Mouse (Mus musculus) heart, postnatal 0 days (tissue): ENCODE measurements around the gene Stx8.

Experiments
- CTCF ChIP-seq: IDR thresholded peaks from 2 replicates; pipeline ENCODE4 v1.5.1; 2016; ENCODE audit warnings: antibody characterized with exemption, control low read depth, low read depth
- EP300 ChIP-seq: IDR thresholded peaks from 2 replicates; pipeline ENCODE4 v1.6.1; 2016; ENCODE audit warnings: antibody characterized with exemption, low read depth

- TF ChIP-seq CTCF (no peak), EP300 (no peak)
These were observed 25.2 kb downstream of the Stx8 start for GRCm38 (mm10) chr11:67991240-67991639.
